Mouse (Mus musculus) forebrain, embryonic 16.5 days (tissue): Measurements from ENCODE around the gene Tmem176a. TPM values are rescaled to one million over a fixed set of nuclear protein-coding genes. Genes with fewer than 3 reads are reported as not detected.
A peak's percentile ranks its signal among the peaks of the same experiment; 100 is the strongest.

Source experiments
- ATAC-seq: fragments of 200-750 bp; cut with Nextera tagmentation; 2 replicates; pipeline ENCODE4 v1.8.0; 2017; ENCODE audit warnings: mild to moderate bottlenecking, moderate library complexity
- H3K27ac ChIP-seq: fragments of 300-500 bp; sonication (generic); 2 replicates; pipeline ENCODE4 v1.5.1; 2014; ENCODE audit warnings: low read length, control low read depth
- H3K27me3 ChIP-seq: fragments of 300-500 bp; sonication (generic); replicated peaks from 2 replicates; pipeline ENCODE4 v1.6.1; 2014; ENCODE audit warnings: low read length; ENCODE audit not compliant: control insufficient read depth, insufficient read depth
- H3K36me3 ChIP-seq: fragments of 300-500 bp; sonication (generic); 2 replicates; pipeline ENCODE4 v1.6.1; 2014; ENCODE audit not compliant: control insufficient read depth, insufficient read depth
- H3K4me1 ChIP-seq: fragments of 300-500 bp; sonication (generic); replicated peaks from 2 replicates; pipeline ENCODE4 v1.6.1; 2014; ENCODE audit warnings: low read length; ENCODE audit not compliant: control insufficient read depth, insufficient read depth
- H3K4me2 ChIP-seq: fragments of 300-500 bp; sonication (generic); 2 replicates; pipeline ENCODE4 v1.6.1; 2014; ENCODE audit warnings: mild to moderate bottlenecking, low read length, control low read depth
- H3K4me3 ChIP-seq: fragments of 300-500 bp; sonication (generic); replicated peaks from 2 replicates; pipeline ENCODE4 v1.5.1; 2014; ENCODE audit warnings: mild to moderate bottlenecking, low read length, control low read depth
- H3K9ac ChIP-seq: fragments of 300-500 bp; sonication (generic); replicated peaks from 2 replicates; pipeline ENCODE4 v1.6.1; 2014; ENCODE audit warnings: low read depth, low read length, control low read depth
- H3K9me3 ChIP-seq: fragments of 300-500 bp; sonication (generic); 2 replicates; pipeline ENCODE4 v1.6.1; 2016; ENCODE audit warnings: low read length; ENCODE audit not compliant: control insufficient read depth
- WGBS: fragments of 180-500 bp; shearing (Covaris S2); extraction: QIAGEN DNeasy Blood & Tissue Kit; methylation state at CpG from one replicate; pipeline ENCODE4 v1.1.7; 2014; 5-methylcytosine and 5-hydroxymethylcytosine counted together
- polyA plus RNA-seq: library from polyadenylated mRNA; unstranded; fragments of >200 nt; fragmentation: Nextera tagmentation; extraction: Ambion mirVana; gene quantifications from 2 replicates; pipeline ENCODE4 v1.2.1, GENCODE M21; 2015

Gene Tmem176a
- polyA plus RNA-seq, 1 experiment from 2014 or later = 10.2 TPM

DNA sequence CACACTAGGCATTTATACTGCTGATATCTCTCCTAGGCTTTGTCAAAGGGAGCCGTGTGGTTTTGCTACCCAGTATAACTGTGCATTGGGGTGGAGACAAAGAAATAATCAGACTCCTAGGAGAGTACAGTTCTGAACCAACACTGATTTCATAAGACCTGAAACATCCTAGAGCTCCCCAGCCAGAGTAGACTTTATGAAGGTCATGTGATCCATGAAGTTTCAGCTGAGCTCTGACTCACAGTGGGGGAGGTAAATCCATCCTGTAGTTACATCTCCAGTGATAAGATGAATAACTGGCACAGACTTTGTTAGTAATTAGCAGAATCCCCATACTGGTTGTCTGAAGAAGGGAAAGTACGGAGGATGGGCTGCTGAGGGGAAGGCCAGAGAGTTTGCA lies 29.1 kb downstream of the Tmem176a start:
- H3K27ac ChIP-seq = no peak overlapping the region
- H3K9ac ChIP-seq = no peak overlapping the region
- WGBS = 79% methylated on average over 2 of the region's 2 CpGs
- no peaks in the 10 kb centered on the region for H3K9me3 ChIP-seq
- ATAC-seq = no peak
- no peak overlapping the region for H3K4me3 ChIP-seq
- H3K36me3 ChIP-seq = no peaks in the 10 kb centered on the region
- peaks cover 3% of the 10 kb centered on the region; the same call in 1 of the 2 replicates for H3K4me1 ChIP-seq
- H3K27me3 ChIP-seq = peaks cover 10% of the 10 kb centered on the region; the same call in 1 of the 2 replicates
- H3K4me2 ChIP-seq = no peak overlapping the region

- H3K27ac ChIP-seq = no peak within 1 kb of the TSS
- no peaks in the 10 kb centered on the region for H3K9me3 ChIP-seq
- ATAC-seq = no peak
- 83% methylated on average over 5 of the region's 5 CpGs for WGBS
- no peak within 1 kb of the TSS for H3K9ac ChIP-seq
- no peak within 1 kb of the TSS for H3K4me3 ChIP-seq
- no peak within 1 kb of the TSS for H3K4me2 ChIP-seq
- H3K36me3 ChIP-seq = no peaks in the 10 kb centered on the region
- peaks cover 9% of the 10 kb centered on the region; the same call in 1 of the 2 replicates for H3K27me3 ChIP-seq
- peaks cover 7% of the 10 kb centered on the region; the same call in 1 of the 2 replicates for H3K4me1 ChIP-seq
Observed at GRCm38 (mm10) chr6:48872596-48872995, 31.9 kb downstream of the Tmem176a start, which contains the start of gene Aoc1. Gene Aoc1 (plus strand): TSS chr6:48872896.

GRCm38 (mm10) chr6:48874576-48874975 lies 33.9 kb downstream of the Tmem176a start:
- Histone ChIP-seq H3K27me3 (peaks cover 3% of the 10 kb centered on the region; the same call in 1 of the 2 replicates), H3K4me2 (no peak overlapping the region), H3K4me1 (peaks cover 7% of the 10 kb centered on the region; the same call in 1 of the 2 replicates), H3K4me3 (no peak overlapping the region), H3K36me3 (no peaks in the 10 kb centered on the region), H3K9ac (no peak overlapping the region), H3K9me3 (no peaks in the 10 kb centered on the region), H3K27ac (no peak overlapping the region)
- WGBS = 77% methylated on average over 4 of the region's 4 CpGs
- ATAC-seq = no peak

- no peak for ATAC-seq
- no peak overlapping the region for H3K4me3 ChIP-seq
- H3K9me3 ChIP-seq = no peaks in the 10 kb centered on the region
- H3K9ac ChIP-seq = no peak overlapping the region
- H3K27ac ChIP-seq = no peak overlapping the region
- H3K4me1 ChIP-seq = peaks cover 7% of the 10 kb centered on the region; the same call in 1 of the 2 replicates
- WGBS = 91% methylated on average over 6 of the region's 6 CpGs
- no peaks in the 10 kb centered on the region for H3K27me3 ChIP-seq
- no peaks in the 10 kb centered on the region for H3K36me3 ChIP-seq
- H3K4me2 ChIP-seq = no peak overlapping the region
Observed at GRCm38 (mm10) chr6:48875515-48875914, 34.8 kb downstream of the Tmem176a start.

DNA sequence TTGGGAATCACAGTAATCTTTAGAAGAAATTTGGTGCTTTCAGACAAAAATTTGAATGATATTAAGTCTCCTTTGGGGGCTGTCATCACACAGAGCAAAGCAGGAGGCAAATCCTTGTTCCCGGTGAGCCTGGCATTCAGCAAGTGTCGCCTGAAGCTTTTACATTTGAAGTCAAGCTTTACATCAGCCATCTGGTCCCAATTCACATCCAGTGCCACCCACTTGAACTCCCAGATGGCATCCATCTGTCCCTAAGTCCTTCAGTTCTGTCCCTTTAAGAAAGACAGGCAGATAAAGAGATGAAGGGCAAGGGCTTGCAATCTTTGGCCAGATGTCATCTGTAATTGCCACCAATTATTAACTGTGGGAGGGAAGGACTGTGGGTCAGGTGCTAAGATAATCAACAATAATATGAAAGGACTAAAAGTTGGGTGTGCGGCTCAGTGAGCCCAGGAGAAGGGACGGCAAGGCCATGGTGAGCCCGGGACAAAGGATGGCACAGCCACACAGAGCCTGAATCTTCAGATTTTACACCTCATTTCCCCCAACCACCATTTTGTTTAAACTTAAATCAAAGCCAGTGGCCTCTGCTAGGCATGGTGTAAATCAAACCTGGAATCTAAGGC lies 35.9 kb downstream of the Tmem176a start:
- WGBS = 38% methylated on average over 5 of the region's 5 CpGs
- Histone ChIP-seq H3K36me3 (no peaks in the 10 kb centered on the region), H3K4me2 (no peak overlapping the region), H3K27me3 (no peaks in the 10 kb centered on the region), H3K9ac (no peak overlapping the region), H3K4me3 (no peak overlapping the region), H3K27ac (peak overlapping the region; percentile 27; the same call in 1 of the 2 replicates), H3K9me3 (no peaks in the 10 kb centered on the region), H3K4me1 (peaks cover 7% of the 10 kb centered on the region; the same call in 1 of the 2 replicates)
- peak; percentile 58; the same call in 1 of the 2 replicates for ATAC-seq

- no peak overlapping the region for H3K4me3 ChIP-seq
- no peaks in the 10 kb centered on the region for H3K36me3 ChIP-seq
- WGBS = 69% methylated on average over 4 of the region's 4 CpGs
- no peak overlapping the region for H3K4me2 ChIP-seq
- H3K9me3 ChIP-seq = 0 out of 2 replicates have a peak, but pooled peaks cover 2% of the 10 kb centered on the region
- H3K4me1 ChIP-seq = no peaks in the 10 kb centered on the region
- no peak for ATAC-seq
- H3K27ac ChIP-seq = no peak overlapping the region
- no peaks in the 10 kb centered on the region for H3K27me3 ChIP-seq
- H3K9ac ChIP-seq = no peak overlapping the region
Observed at GRCm38 (mm10) chr6:48894203-48894602, 53.5 kb downstream of the Tmem176a start.

DNA sequence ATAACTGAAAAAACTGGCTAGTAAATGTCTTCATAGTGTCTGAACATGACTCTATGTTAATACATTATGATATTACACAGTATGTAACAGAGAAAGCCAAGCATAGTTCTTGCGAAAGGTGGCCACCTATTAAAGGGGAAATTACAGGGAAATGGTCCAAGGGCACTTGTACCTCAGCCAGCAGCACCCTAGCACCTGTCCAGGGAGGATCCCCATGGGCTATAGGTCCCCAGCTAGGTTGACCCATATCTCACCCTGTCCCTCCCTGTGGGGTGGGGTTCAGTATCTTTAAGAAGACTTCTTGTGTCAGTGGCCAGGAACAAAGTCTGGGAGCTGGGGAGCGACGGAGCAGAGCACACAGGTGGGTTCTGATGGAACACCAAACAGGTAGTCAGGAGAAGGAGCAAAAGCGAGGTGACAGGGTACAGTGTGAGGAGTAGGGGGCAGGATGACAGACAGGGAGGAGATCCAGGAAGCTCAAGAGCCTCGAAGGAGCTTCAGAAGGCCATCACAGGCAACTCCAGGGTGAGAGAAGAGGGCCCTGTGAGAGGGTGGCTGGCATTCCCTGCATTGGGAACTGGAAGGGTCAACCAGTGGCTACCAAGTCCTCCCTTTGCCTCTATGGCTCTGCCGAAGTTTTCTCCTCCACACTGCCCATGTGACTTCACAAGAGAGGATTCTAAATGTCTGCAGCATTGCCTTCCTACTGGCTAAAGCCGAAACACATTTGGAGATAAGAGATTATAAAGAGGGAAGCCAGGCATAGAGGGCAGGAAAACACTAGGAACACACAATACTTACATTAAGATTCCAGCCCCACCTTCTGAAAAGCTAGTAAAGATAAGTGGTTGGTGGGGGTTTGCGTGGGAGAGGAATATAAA lies 54.5 kb downstream of the Tmem176a start:
- Histone ChIP-seq H3K27ac (no peak overlapping the region), H3K9ac (no peak overlapping the region), H3K4me2 (no peak overlapping the region), H3K4me3 (no peak overlapping the region), H3K9me3 (0 out of 2 replicates have a peak, but pooled peaks cover 2% of the 10 kb centered on the region), H3K27me3 (no peaks in the 10 kb centered on the region), H3K36me3 (no peaks in the 10 kb centered on the region), H3K4me1 (no peaks in the 10 kb centered on the region)
- 88% methylated on average over 8 of the region's 8 CpGs for WGBS
- ATAC-seq = no peak

GRCm38 (mm10) chr6:48895941-48896340 lies 55.2 kb downstream of the Tmem176a start:
- Histone ChIP-seq H3K9me3 (0 out of 2 replicates have a peak, but pooled peaks cover 2% of the 10 kb centered on the region), H3K27me3 (no peaks in the 10 kb centered on the region), H3K4me3 (no peak overlapping the region), H3K9ac (no peak overlapping the region), H3K36me3 (no peaks in the 10 kb centered on the region), H3K4me2 (no peak overlapping the region), H3K4me1 (no peaks in the 10 kb centered on the region), H3K27ac (no peak overlapping the region)
- 69% methylated on average over 5 of the region's 5 CpGs for WGBS
- no peak for ATAC-seq
